Mouse (Mus musculus): ENCODE measurements at regions not wholly inside any gene's neighbourhood (a gene's known extent, or its start where the extent isn't known, plus 50 kb on each side); places are given as distances from the start of the nearest gene placed in this dataset.
"Not testable (repeated sequence)": the region's sequence is repeated elsewhere in the genome, so short reads cannot be mapped to it uniquely, and the experiment has no call there.

GRCm38 (mm10) chr14:53301722-53302490, 806.4 kb upstream of the Olfr1507 start:
- TF ChIP-seq CTCF, POLR2A (IDR thresholded peaks at IDR 0.05; ENCODE audit: extremely low read depth, insufficient read depth, low read length): not testable (repeated sequence)
